Mouse (Mus musculus) liver, postnatal 0 days (tissue): Measurements from ENCODE around the gene Gm20696.

Experiments used
- CTCF ChIP-seq: sonication (generic); IDR thresholded peaks from 2 replicates; pipeline ENCODE4 v1.5.1; 2016; ENCODE audit warnings: antibody characterized with exemption, low read depth
- EP300 ChIP-seq: IDR thresholded peaks from 2 replicates; pipeline ENCODE4 v1.6.1; 2016; ENCODE audit warnings: antibody characterized with exemption, low read depth, mild to moderate bottlenecking

DNA sequence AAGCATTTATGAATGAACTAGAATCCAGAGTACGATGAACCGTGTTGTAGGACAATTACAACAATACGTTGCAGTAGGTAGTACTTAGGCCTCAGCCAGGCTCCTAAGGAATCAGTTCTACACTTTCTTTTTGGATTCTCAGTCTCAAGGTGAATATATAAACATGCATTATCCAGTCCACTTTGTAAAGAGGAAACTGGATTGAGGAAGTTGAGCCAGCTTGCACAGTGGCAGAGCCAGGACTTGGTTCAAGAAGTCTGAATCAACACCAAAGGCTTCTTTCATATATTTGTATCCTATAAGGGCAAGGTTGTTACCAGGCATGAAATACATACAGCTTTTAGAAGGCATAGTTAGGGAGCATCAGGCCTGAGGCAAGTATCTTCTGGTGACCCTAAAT, 322.2 kb downstream of the Gm20696 start:
- TF ChIP-seq CTCF = no peak
- no peak for TF ChIP-seq EP300
